Mouse (Mus musculus): ENCODE measurements around the gene Cxcl17.
"Not testable (repeated sequence)": the region's sequence is repeated elsewhere in the genome, so short reads cannot be mapped to it uniquely, and the experiment has no call there.

Gene Cxcl17

DNA sequence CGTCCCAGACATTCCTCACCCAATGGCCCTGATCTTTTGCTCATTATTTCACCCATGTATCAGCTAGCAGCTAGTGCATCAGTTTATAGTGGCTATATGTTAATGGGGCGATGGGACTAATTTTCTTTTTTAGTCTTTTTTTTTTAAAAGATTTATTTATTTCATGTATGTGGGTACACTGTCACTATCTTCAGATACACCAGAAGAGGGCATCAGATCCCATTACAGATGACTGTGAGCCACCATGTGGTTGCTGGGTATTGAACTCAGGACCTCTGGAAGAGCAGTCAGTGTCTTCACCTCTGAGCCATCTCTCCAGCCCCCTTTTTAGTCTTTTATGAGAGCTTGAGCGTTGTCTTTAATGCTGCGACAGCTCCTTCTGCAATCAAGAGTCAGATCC lies 13.7 kb upstream of the Cxcl17 start:
- not testable (repeated sequence) for DNase-seq (ENCODE audit: inconsistent ontology term)

DNA sequence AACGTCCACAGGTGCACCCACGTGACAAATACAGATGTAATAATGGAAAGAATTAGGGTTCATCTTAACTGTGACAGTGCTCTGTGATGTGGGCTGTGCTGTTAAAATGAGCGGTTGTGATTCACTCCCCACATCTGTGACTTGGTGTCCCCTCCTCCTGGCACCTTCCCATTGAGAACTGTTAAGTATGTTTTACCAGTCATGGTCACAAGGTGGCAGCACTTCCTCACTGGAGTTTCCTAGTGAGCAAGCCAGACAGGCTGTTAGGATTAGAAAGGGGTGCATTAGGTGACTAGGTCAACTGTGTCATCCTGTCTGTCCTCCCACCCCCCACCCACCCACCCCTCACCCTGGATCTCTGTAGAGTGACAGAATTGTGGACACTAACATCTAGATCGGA lies 11.7 kb upstream of the Cxcl17 start:
- DNase-seq (ENCODE audit: inconsistent ontology term): peak; percentile 56

DNA sequence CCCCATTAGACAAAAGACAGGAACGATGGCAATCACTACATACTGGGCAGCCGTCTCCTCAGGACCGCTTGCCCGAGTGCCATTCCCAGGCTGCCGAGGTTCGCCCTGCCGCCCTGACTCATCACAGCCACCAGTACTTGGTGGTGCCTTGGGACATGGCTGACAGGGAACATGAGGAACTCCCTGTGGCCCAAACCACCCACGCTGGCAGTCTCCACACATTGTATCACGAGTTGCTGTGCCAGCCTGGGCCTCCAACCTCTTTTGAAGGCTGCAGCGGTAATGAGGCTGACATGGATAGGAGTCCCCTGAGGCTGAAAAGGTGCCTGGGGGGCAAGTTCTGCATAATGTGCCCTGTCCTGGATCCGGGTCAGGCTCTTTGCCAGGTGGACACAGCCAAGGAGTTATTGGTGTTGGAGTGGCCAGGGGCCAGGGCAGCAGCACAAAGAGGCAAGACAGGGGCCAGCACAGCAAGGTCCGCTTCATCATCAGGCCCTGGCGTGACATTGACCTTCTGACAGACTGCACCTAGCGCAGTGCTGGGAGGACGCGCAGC lies 9.7 kb upstream of the Cxcl17 start:
- peak; percentile 67 for DNase-seq (ENCODE audit: inconsistent ontology term)

DNA sequence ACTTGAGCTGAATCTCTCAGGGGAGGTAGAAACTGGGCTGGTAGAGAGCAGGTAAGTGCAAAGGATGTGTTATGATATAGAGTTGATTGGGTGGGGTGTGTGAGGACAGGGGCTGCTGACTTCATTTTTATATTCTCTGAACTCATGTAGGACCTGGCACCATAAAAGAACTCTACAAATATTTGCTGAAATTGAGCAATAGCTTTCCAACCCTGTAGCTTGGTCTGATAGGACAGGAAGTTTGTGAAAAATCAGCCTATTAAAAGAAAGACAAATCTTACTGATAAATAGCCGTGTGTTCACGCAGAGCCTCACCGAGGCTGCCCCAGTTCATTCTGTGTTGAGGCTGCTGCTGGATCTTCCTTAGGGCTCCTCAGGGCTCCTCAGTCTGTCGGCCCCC lies 7.3 kb upstream of the Cxcl17 start:
- no peak for DNase-seq (ENCODE audit: inconsistent ontology term)

DNA sequence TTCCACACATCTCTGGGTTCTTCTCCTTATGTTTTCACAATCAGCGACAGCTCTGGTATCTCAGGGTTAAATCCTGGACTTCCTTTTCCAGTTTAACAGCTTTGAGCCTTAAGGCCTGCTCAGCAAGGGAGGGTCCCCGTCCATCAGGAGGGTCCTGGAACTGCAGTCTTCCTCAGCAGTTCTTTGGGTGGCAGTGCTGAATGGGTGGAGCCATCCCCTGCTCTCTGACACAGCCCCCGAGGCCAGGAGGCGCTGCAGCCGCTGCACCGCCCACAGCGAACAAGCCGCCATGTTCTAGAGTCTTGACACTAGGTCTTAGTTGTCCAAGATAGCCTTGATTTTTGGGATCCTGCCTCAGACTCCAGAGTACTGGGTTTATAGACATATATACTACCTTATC lies 6.8 kb upstream of the Cxcl17 start:
- no peak for DNase-seq (ENCODE audit: inconsistent ontology term)

DNA sequence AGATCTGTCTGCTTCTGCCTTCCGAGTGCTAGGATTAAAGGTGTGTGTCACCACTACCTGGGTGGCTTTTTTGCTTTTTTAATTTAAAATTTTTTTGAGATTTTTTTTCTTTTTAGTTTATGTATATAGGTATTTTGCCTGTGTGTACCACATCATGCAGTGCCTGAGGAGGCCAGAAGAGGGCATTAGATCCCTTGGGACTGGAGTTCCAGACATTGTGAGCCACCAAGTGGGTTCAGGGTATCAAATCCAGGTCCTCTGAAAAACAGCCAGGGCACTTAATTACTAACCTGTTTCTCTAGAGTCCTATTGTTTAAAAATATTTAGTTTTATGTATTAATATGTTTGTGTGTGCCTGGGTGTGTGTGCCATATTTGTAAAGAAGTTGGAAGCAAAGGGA lies 4.9 kb upstream of the Cxcl17 start:
- DNase-seq (ENCODE audit: inconsistent ontology term): no peak

DNA sequence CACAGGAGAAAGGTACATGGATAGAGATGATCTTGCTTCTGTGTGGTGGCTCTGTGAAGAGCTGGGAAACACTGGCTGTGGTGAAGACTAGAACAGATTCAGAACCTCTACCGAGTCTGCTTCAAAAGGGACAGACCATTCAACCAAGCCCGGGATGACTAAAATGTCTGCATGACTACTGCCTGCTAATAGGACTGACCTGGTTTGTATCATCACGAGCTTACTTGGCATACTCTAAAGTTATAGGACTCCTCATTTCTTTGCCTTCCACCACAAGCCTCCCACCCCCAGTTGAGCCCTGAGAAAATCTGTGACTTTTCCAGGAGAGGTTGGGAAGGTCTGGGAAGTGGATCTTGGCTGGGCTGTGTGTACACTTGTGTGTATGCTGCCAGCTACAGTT lies 825 bp downstream of the Cxcl17 start:
- DNase-seq (ENCODE audit: inconsistent ontology term): no peak

DNA sequence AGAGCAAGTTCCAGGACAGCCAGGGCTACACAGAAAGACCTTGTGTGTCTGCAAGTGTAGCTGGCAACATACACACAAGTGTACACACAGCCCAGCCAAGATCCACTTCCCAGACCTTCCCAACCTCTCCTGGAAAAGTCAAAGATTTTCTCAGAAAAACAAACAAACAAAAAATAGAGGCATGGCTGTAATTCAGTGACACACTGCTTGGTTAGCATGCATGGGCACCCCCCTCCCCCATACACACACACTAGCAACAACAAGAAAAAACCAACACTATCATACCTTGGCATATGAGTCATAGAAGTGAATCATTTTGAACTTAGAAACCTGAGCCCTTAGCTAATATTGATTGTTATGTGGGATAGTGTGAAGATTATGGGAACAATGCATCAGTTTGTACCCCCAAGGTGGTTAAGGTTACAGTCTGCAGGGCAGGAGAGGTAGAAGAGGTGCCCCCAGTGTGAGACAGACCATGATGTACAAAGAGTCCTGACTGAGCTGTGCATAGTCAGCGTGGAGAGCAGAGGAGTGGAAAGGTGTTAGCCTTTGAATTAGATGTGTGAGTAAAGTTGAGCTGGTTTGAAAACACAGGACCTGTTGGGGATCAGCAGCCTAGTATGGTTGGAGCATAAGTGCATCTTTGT lies 1.6 kb downstream of the Cxcl17 start:
- DNase-seq (ENCODE audit: inconsistent ontology term): no peak

DNA sequence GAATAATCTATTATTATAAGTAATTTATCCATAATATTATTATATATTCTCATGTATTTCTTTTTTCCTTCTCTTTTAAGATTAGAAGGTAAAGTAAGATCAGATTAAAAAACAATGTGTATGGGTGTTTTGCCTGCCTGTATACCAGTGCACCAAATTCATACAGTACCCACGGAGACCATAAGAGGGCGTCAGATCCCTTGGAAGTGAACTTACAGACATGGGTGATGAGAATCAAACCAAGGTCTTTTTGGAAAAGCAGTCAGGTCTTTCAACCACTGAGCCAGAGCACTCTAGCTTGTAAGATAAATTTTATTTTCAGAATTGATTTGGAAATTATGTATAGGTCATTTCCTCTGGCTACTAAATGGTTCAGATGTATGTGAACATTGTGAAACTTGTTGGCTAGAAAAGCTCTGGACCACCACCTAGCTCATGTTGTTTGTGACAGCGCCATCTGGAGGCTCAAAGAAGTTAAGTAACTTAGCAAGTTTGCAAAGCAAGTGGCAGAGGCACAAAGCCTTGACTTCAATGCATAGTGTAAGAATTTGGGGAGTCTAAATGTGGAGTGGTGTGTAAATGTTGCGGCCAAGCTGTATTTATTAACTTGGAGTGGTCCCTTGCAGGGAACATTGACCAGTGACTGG lies 3.4 kb downstream of the Cxcl17 start:
- DNase-seq (ENCODE audit: inconsistent ontology term): no peak

DNA sequence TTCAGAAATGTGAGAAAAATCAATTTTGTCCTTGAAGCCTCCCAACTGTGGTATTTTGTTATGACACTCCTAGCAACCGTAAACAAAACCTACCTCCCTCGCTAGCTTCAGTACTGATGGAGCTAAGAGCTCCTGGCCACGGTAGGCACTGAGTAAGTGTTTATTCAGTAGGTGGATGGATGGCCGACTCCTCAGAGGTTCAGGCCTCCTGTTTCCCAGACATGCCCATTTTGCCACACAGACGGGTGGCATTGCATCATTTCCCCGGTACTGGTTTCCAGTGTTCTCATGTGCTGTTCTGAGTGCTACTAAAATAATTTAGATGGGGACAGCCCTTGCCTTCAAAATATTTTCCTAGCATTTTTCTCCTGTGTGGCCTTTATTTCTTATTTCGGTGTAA lies 6.2 kb downstream of the Cxcl17 start:
- DNase-seq (ENCODE audit: inconsistent ontology term): no peak

DNA sequence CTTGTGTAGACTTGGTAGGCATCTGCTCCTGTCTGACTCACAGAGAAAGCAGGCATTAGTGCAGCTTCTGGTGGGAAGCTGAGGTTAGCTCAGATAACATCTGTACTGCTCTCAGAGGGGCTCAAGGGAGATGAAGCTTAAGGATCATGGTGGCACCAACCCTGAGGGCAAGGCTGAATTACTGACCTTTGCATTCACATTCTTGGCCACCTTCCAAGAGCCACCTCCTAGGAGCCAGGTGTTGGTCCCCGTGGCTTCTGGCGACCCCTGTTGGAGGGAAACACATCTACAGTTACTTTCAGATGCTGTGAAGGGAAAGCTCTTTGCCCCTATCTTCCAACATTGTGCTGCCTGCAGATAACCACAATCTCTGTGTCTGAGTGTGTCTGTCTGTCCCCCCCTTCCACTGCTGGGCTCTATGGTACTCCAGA lies 10.0 kb downstream of the Cxcl17 start:
- DNase-seq (ENCODE audit: inconsistent ontology term): peak; percentile 35

DNA sequence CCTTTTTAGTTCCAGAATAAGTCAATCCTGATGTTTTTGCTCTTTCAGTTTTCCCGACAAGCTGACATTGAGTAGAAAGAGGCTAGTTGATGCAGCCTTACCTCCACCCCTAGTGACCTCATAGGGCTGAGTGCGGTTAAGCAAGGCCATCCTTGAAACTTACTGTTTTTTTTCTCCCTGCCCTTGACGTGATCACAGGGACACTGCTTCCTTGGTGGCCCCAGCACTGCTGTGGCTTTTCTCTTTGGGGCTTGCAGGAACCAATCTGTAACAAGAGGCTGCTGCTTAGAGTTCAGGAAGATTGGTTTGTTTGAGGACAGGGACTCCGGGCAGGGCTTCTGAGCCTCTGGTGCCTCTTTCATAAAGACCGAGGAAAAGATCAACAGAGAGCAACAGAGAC lies 10.7 kb downstream of the Cxcl17 start:
- DNase-seq (ENCODE audit: inconsistent ontology term): no peak

DNA sequence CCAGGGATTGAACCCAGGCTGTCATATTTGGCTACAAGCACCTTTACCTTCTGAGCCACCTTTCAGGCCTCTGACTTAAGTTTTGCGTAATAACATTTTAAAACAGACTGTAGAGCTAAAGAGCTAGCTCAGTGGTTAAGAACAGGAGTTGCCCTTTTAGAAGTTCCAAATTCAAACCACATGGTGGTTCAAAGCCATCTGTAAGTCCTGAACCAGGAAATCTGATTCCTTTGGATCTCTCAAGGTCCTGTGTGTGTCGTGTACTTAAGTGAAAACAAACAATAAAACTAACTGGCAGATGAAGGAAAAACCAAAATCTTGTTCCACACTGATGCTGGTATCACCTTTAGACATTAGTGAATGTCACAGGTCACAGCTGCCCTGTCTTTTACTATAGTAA lies 11.1 kb downstream of the Cxcl17 start:
- DNase-seq (ENCODE audit: inconsistent ontology term): no peak

DNA sequence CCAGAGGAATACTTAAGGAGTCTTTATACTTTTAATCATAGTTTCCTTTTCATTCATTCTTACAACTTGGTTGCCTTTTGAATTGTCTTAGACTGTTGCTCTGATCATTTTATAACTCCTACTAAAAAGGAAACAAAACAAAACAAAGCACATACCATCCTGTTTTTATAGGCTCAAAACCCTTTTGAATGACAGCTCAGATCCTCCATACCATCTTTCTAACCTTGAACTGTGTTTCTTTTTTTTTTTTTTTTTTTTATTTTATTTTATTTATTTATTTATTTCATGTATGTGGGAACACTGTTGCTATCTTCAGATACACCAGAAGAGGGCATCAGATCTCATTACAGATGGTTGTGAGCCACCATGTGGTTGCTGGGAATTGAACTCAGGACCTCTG lies 13.7 kb downstream of the Cxcl17 start:
- not testable (repeated sequence) for DNase-seq (ENCODE audit: inconsistent ontology term)

DNA sequence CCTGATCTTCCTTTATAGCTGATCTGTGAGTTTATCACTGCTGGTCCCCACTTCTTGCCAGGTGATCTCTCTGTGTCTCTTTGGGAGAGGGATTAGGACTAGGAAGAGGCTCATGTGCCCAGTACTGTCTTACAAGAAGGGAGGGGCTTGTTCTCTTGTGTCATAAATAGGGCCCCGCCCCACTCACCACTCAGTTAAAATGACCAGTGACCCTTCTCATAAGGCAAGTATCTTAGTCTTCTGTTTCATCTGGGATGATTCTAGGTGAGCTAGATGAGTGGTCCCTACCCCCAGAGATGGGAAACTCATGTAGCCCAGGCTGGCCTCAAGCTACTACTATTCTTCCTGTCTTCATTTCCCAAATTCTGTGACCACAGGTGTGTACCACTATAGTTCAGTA lies 14.1 kb downstream of the Cxcl17 start, which contains the start of gene Lipe:
Gene Lipe, minus strand, starts transcription at position 101 of the 400 bp plus-strand sequence.
- no peak for DNase-seq (ENCODE audit: inconsistent ontology term)

DNA sequence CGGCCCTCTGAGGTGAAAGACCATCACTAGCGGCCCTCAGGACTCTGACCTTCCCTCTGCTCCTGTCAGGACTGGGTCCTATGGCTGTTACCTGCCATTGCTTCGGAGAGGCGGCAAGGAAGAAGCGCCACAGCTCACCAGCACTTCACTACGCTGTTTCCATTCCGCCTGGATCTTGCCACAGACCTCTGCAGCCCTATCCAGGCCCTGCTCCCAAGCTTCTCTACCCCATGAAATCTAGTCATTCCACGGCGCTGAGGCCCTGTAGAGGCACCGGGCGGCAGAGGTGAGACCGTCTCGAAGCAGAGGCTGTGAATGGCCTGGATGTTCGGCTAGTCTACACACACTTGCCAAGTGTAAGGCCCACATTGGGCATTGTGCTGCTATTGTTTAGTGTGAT lies 16.1 kb downstream of the Cxcl17 start:
- DNase-seq (ENCODE audit: inconsistent ontology term): no peak

DNA sequence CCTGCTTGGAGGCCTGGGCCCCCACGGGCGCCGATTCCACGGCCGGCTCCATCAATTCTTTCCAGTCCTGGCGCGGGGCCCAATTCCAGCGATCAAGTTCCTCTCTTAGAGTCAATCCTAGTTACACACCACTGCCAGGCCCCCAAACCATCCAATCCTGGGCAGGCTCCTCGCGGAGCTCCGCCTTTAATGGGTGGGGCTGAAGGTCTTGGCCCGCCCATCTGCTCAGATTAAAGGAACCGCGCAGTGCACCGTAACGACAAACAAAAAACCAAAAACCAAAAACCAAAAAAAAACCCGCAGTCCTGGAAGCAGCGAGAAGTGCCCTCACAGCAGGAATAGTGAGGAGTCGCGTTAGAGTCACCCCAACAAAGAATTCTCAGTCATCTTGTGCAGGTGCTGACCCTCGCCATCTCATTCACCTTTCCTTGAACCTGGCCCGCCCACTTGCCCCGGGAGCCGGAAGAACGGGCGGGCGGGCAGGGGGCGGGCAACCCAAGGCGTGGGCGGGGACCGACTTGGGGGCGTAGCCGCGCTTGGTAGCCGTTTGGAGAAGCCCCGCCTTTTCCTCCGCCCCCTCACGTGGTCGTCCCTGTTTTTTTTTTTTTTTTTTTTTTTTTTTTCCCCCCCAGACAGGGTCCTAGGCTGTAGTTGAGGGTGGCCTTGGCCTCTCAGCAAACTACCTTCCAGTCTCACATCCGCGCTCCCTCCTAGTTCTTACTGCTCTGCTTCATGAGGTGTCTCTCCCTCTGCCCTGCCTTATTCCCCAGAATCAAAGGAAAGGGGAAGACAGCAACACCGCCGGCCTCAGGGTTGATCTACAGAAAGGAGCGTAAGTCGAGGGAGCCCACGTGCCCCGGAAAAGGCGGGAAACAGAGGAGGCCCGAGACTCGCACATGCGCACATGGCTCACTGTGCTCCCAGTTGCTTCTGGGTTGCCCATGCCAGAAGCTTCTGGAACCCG lies 16.8 kb downstream of the Cxcl17 start:
- DNase-seq (ENCODE audit: inconsistent ontology term): peak; percentile 96

DNA sequence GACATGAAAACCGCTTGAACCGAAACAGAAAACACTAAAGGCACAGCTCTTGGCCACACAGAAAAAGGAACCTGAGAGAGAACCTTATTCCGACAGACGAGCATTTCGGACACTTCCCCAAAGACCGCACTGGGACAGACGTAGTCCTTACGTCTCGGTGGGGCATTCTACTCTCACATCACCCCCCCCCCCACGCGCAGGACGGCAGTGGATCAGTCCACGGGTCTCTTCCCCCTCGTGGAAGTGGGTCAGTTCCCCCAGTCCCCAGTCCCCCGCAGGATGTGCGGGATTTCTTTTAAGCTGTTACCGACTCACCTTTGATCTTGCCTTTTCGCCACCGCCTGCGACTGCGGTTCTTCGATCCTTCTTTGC lies 17.5 kb downstream of the Cxcl17 start:
- DNase-seq (ENCODE audit: inconsistent ontology term): no peak

DNA sequence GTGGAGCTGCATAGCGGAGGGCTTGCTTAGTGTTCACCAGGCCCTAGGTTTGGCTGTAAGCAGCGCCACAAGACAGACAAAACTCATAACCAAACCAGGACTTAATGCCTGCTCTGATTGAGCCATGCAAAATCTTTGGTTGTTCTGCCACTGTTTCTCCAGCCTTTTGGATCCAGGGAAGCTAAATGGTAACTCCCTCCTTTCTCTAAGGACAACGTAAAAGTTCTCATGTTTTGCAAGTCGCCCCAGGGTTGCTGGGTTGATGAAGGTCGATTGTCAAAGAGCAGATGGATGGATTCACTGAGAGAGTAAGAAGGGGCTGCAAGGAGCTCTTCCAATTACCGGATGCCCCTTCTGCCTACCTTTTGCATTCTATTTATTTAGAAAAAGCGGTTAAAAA lies 17.9 kb downstream of the Cxcl17 start:
- peak; percentile 36 for DNase-seq (ENCODE audit: inconsistent ontology term)

DNA sequence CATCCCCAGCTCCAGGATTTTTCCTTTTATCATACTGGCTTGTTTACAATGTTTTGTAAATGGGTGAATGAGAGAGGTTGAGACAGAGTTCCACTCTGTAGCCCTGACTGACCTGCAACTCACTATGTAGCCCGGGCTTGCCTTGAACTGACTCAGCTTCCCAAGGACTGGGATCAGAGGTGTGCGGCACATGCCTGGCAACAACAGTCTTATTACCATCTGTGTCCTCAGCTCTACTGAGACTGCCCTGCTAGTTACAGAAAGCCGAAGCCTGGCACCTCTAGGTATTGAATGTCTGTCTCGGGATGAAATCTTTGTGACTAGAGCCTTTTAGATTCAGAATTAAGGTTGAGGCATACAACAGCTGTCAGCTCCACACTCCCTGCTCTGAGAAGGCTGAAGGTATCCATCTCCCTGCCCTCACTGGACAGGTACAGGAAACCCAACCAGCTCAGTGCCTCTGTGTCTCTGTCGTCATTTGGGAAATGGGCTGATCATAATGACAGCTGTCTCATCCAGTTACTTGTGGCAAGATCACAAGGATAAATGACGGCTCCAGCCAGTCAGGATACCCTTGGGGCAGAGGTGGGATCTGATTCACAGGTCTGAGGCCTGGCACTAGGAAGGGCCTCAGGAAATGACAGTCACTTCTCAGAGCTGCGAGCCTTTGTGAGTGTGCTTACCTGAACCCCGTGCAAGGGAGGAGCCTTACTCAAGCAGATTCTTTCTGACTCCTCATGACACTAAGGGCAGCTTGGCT lies 19.1 kb downstream of the Cxcl17 start:
- DNase-seq (ENCODE audit: inconsistent ontology term): no peak

DNA sequence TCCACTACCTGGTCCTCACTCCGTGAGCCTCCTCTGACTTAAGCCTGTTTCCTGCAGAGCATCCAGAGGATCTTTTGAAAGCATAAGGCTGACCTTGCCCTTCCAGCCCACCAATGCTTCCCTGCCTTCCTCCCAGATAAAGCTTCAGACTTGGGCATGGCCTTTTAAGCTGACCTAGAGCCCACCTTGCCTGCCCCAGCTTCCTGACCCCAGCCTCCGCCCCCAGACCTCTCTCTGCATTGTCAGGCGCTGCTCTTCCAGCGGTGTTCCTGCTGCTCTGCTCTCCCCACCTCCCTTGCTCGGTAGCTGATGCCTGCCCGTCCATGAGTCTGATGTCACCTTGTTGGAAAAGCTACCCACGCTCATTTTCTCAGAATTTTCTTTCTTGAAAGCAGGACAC lies 19.8 kb downstream of the Cxcl17 start:
- no peak for DNase-seq (ENCODE audit: inconsistent ontology term)

Data from Muller cell, postnatal 12 days (primary cell).